12 mouse cellular contexts compared by ENCODE assay signal in genomic region chr1:42773851-42774464, GRCm38 (mm10).
DNase-seq lines count a peak whose midpoint lies in the region; ATAC-seq lines count a peak whose summit lies in the region.
"Had no signal": no experiment of that assay in that cellular context is flagged by ENCODE, and none has a peak within 500 bp of the region (broad histone marks: within the 10 kb centered on the region; RNA-seq: fewer than 3 reads in every experiment).

No protein-coding gene starts in this region.

- ATAC-seq in frontal cortex, adult (ENCODE audit: low TSS enrichment) = peak; percentile 76
- ATAC-seq in midbrain, embryonic 11.5 days (ENCODE audit: low FRiP score) = no peak
- ATAC-seq in midbrain, embryonic 15.5 days (replicated peaks) = no peak
- ATAC-seq in kidney, embryonic 15.5 days (replicated peaks; ENCODE audit: low FRiP score) = peak; percentile 81
- ATAC-seq in limb, embryonic 13.5 days (ENCODE audit: low FRiP score, low read depth) = no peak

- peaks cover 2% of the 10 kb centered on the region; the same call in 1 of the 2 replicates for H3K4me1 ChIP-seq in midbrain, embryonic 11.5 days (ENCODE audit: control insufficient read depth, insufficient read depth, low read length)
- H3K4me1 ChIP-seq in midbrain, embryonic 15.5 days = no peaks in the 10 kb centered on the region
- H3K4me1 ChIP-seq in kidney, embryonic 15.5 days = peaks cover 20% of the 10 kb centered on the region
- H3K4me1 ChIP-seq in limb, embryonic 13.5 days = peaks cover 28% of the 10 kb centered on the region

- H3K9me3 ChIP-seq in midbrain, embryonic 11.5 days (ENCODE audit: control insufficient read depth, low read length) = no peaks in the 10 kb centered on the region
- no peaks in the 10 kb centered on the region for H3K9me3 ChIP-seq in midbrain, embryonic 15.5 days
- H3K9me3 ChIP-seq in kidney, embryonic 15.5 days (replicated peaks) = no peaks in the 10 kb centered on the region
- no peaks in the 10 kb centered on the region for H3K9me3 ChIP-seq in limb, embryonic 13.5 days
- H3K9me3 ChIP-seq: hindbrain, embryonic 12.5 days had no signal

- no peak for DNase-seq in frontal cortex, postnatal 14 days (ENCODE audit: low spot score in 2 of 2)
- peak; percentile 59 for DNase-seq in midbrain, embryonic 11.5 days (ENCODE audit: low spot score, missing footprints)
- no peak for DNase-seq in thymus, postnatal 14 days
- no peak for DNase-seq in embryo, embryonic 10 days (ENCODE audit: low spot score)
- DNase-seq: cerebellum, postnatal 14 days had no signal

- H3K4me3 ChIP-seq in midbrain, embryonic 11.5 days (ENCODE audit: low read depth, low read length) = no peak overlapping the region
- no peak overlapping the region for H3K4me3 ChIP-seq in midbrain, embryonic 15.5 days
- no peak overlapping the region for H3K4me3 ChIP-seq in kidney, embryonic 15.5 days (replicated peaks)
- H3K4me3 ChIP-seq in limb, embryonic 13.5 days = no peak overlapping the region
- H3K4me3 ChIP-seq: hindbrain, embryonic 12.5 days had no signal

- H3K4me2 ChIP-seq in midbrain, embryonic 11.5 days = no peak overlapping the region
- no peak overlapping the region for H3K4me2 ChIP-seq in midbrain, embryonic 15.5 days
- H3K4me2 ChIP-seq in kidney, embryonic 15.5 days = no peak overlapping the region
- H3K4me2 ChIP-seq in limb, embryonic 13.5 days (replicated peaks) = 0 out of 2 replicates have a peak overlapping the region, but pooled peaks have one; percentile 9
- H3K4me2 ChIP-seq: heart, embryonic 11.5 days; hindbrain, embryonic 12.5 days had no signal

- no peaks in the 10 kb centered on the region for H3K27me3 ChIP-seq in midbrain, embryonic 11.5 days (ENCODE audit: control insufficient read depth, insufficient read depth, low read length)
- H3K27me3 ChIP-seq in midbrain, embryonic 15.5 days (replicated peaks) = no peaks in the 10 kb centered on the region
- no peaks in the 10 kb centered on the region for H3K27me3 ChIP-seq in kidney, embryonic 15.5 days
- H3K27me3 ChIP-seq in limb, embryonic 13.5 days = peaks cover 20% of the 10 kb centered on the region; the same call in 1 of the 2 replicates
- H3K27me3 ChIP-seq: hindbrain, embryonic 12.5 days had no signal

- no peak overlapping the region for H3K9ac ChIP-seq in midbrain, embryonic 11.5 days (ENCODE audit: low read length)
- no peak overlapping the region for H3K9ac ChIP-seq in midbrain, embryonic 15.5 days
- H3K9ac ChIP-seq in kidney, embryonic 15.5 days = no peak overlapping the region
- no peak overlapping the region for H3K9ac ChIP-seq in limb, embryonic 13.5 days
- H3K9ac ChIP-seq: hindbrain, embryonic 12.5 days had no signal

- H3K27ac ChIP-seq in midbrain, embryonic 11.5 days (ENCODE audit: low read depth, low read length) = no peak overlapping the region
- no peak overlapping the region for H3K27ac ChIP-seq in midbrain, embryonic 15.5 days
- peak overlapping the region; percentile 60 for H3K27ac ChIP-seq in kidney, embryonic 15.5 days
- no peak overlapping the region for H3K27ac ChIP-seq in limb, embryonic 13.5 days
- H3K27ac ChIP-seq: hindbrain, embryonic 12.5 days; macrophage had no signal

- no peaks in the 10 kb centered on the region for H3K36me3 ChIP-seq in midbrain, embryonic 11.5 days (ENCODE audit: control insufficient read depth, insufficient read depth, low read length)
- no peaks in the 10 kb centered on the region for H3K36me3 ChIP-seq in midbrain, embryonic 15.5 days (replicated peaks)
- no peaks in the 10 kb centered on the region for H3K36me3 ChIP-seq in kidney, embryonic 15.5 days
- no peaks in the 10 kb centered on the region for H3K36me3 ChIP-seq in limb, embryonic 13.5 days
- H3K36me3 ChIP-seq: hindbrain, embryonic 12.5 days had no signal

- 83% methylated on average over 20 of the region's 20 CpGs for WGBS in midbrain, embryonic 11.5 days
- WGBS in midbrain, embryonic 15.5 days = 77% methylated on average over 20 of the region's 20 CpGs
- 59% methylated on average over 20 of the region's 20 CpGs for WGBS in kidney, embryonic 15.5 days
- 64% methylated on average over 20 of the region's 20 CpGs for WGBS in limb, embryonic 13.5 days

Comparison
In these comparisons a context has a peak if more than half of its experiments do, and no peak if none do; other contexts are left out.
1. ATAC-seq: peak in frontal cortex, adult (single experiment) and kidney, embryonic 15.5 days (single experiment); none in midbrain, embryonic 11.5 days (single experiment), midbrain, embryonic 15.5 days (single experiment) and limb, embryonic 13.5 days (single experiment).